Mouse (Mus musculus) megakaryocyte, embryonic 14.5 days (primary cell): ENCODE measurements around the gene Evi5l. TPM values are rescaled to one million over a fixed set of nuclear protein-coding genes. Genes with fewer than 3 reads are reported as not detected.
A peak's percentile ranks its signal among the peaks of the same experiment; 100 is the strongest.
"Not testable (repeated sequence)": the region's sequence is repeated elsewhere in the genome, so short reads cannot be mapped to it uniquely, and the experiment has no call there.

Source experiments
- H3K27me3 ChIP-seq: replicated peaks from 2 replicates; pipeline ENCODE3; 2012; ENCODE audit warnings: inconsistent platforms
- H3K36me3 ChIP-seq: replicated peaks from 2 replicates; pipeline ENCODE3; 2012; ENCODE audit warnings: low read length, inconsistent platforms, mixed read lengths
- H3K4me1 ChIP-seq: 2 replicates; pipeline ENCODE4 v1.6.1; 2012; ENCODE audit warnings: inconsistent platforms
- H3K4me3 ChIP-seq: replicated peaks from 2 replicates; pipeline ENCODE3; 2012; ENCODE audit warnings: moderate library complexity, mild to moderate bottlenecking, inconsistent platforms
- H3K9me3 ChIP-seq: 2 replicates; pipeline ENCODE4 v1.6.1; 2012; ENCODE audit warnings: inconsistent platforms
- FLI1 ChIP-seq: IDR thresholded peaks from 2 replicates; pipeline ENCODE4 v1.6.1; 2012; ENCODE audit warnings: low read length, inconsistent platforms, mixed read lengths
- GATA1 ChIP-seq: IDR thresholded peaks from 3 replicates; pipeline ENCODE4 v1.6.1; 2012; ENCODE audit warnings: mixed read lengths, low read length, inconsistent platforms, borderline replicate concordance
- polyA plus RNA-seq: library from polyadenylated mRNA; stranded (reverse); fragments of >175 nt; gene quantifications from 2 replicates; pipeline ENCODE4 v1.2.3, GENCODE M21; 2012; ENCODE audit warnings: low replicate concordance; ENCODE audit not compliant: insufficient read depth

Gene Evi5l
- polyA plus RNA-seq, 1 experiment: 12.6 TPM

- H3K9me3 ChIP-seq: no peaks in the 10 kb centered on the region
- peak overlapping the region; percentile 96 for H3K4me3 ChIP-seq
- no peaks in the 10 kb centered on the region for H3K27me3 ChIP-seq
- TF ChIP-seq FLI1 (no peak), GATA1 (no peak)
- H3K36me3 ChIP-seq: peaks cover 48% of the 10 kb centered on the region
- H3K4me1 ChIP-seq: peaks cover 49% of the 10 kb centered on the region
These were observed 87.6 kb downstream of the Evi5l start for GRCm38 (mm10) chr8:4254001-4254400.

GRCm38 (mm10) chr8:4255471-4255870 is 89.1 kb downstream of the Evi5l start:
- Histone ChIP-seq H3K4me1 (peaks cover 59% of the 10 kb centered on the region), H3K36me3 (peaks cover 46% of the 10 kb centered on the region)
- not testable (repeated sequence) for H3K9me3 ChIP-seq, H3K4me3 ChIP-seq, H3K27me3 ChIP-seq

- TF ChIP-seq GATA1 (no peak), FLI1 (no peak)
- H3K36me3 ChIP-seq: peaks cover 60% of the 10 kb centered on the region
- no peaks in the 10 kb centered on the region for H3K27me3 ChIP-seq
- H3K9me3 ChIP-seq: no peaks in the 10 kb centered on the region
- peaks cover 49% of the 10 kb centered on the region for H3K4me1 ChIP-seq
- H3K4me3 ChIP-seq: no peak overlapping the region
These were observed 90.5 kb downstream of the Evi5l start for GRCm38 (mm10) chr8:4256911-4257310.

- Histone ChIP-seq H3K36me3 (peaks cover 64% of the 10 kb centered on the region), H3K4me3 (no peak overlapping the region), H3K4me1 (peaks cover 46% of the 10 kb centered on the region), H3K27me3 (no peaks in the 10 kb centered on the region), H3K9me3 (no peaks in the 10 kb centered on the region)
- no peak for TF ChIP-seq GATA1
- TF ChIP-seq FLI1: no peak
These were observed 91.0 kb downstream of the Evi5l start for GRCm38 (mm10) chr8:4257350-4257749.

- no peak for TF ChIP-seq FLI1
- no peak for TF ChIP-seq GATA1
- Histone ChIP-seq H3K27me3 (no peaks in the 10 kb centered on the region), H3K9me3 (no peaks in the 10 kb centered on the region), H3K4me3 (peak overlapping the region; percentile 94), H3K4me1 (peaks cover 49% of the 10 kb centered on the region), H3K36me3 (peaks cover 73% of the 10 kb centered on the region)
These were observed 91.9 kb downstream of the Evi5l start for GRCm38 (mm10) chr8:4258233-4258632.

GRCm38 (mm10) chr8:4258678-4259077 is 92.3 kb downstream of the Evi5l start:
- no peaks in the 10 kb centered on the region for H3K9me3 ChIP-seq
- TF ChIP-seq FLI1 (no peak), GATA1 (no peak)
- no peaks in the 10 kb centered on the region for H3K27me3 ChIP-seq
- H3K4me3 ChIP-seq: peak overlapping the region; percentile 94
- H3K4me1 ChIP-seq: peaks cover 49% of the 10 kb centered on the region
- H3K36me3 ChIP-seq: peaks cover 77% of the 10 kb centered on the region

- Histone ChIP-seq H3K4me3 (peak within 1 kb of the TSS; percentile 94), H3K27me3 (no peaks in the 10 kb centered on the region), H3K4me1 (peaks cover 47% of the 10 kb centered on the region), H3K9me3 (no peaks in the 10 kb centered on the region), H3K36me3 (peaks cover 81% of the 10 kb centered on the region)
- TF ChIP-seq FLI1 (no peak), GATA1 (no peak)
These were observed 92.9 kb downstream of the Evi5l start, which contains the start of gene Ctxn1 for GRCm38 (mm10) chr8:4259125-4259804. Gene Ctxn1, minus strand, starts transcription at chr8:4259274.

- TF ChIP-seq GATA1 (no peak), FLI1 (no peak)
- no peaks in the 10 kb centered on the region for H3K9me3 ChIP-seq
- no peaks in the 10 kb centered on the region for H3K27me3 ChIP-seq
- H3K36me3 ChIP-seq: peaks cover 81% of the 10 kb centered on the region
- peaks cover 46% of the 10 kb centered on the region for H3K4me1 ChIP-seq
- H3K4me3 ChIP-seq: no peak overlapping the region
These were observed 93.4 kb downstream of the Evi5l start for GRCm38 (mm10) chr8:4259805-4260170.

Other genes with a start within 250 kb of the Evi5l start
- not detected in 2 replicates for gene Cd209b, start 239.7 kb upstream of the Evi5l start, polyA plus RNA-seq
- gene Cd209c, start 211.8 kb upstream of the Evi5l start, polyA plus RNA-seq: not detected in 2 replicates
- not detected in 2 replicates for gene Cd209f, start 60.7 kb upstream of the Evi5l start, polyA plus RNA-seq
- not detected in 2 replicates for gene Cd209g, start 32.5 kb upstream of the Evi5l start, polyA plus RNA-seq
- 0.22 TPM in 1 of 2 replicates, not detected in the other for gene Prr36, start 50.9 kb downstream of the Evi5l start, polyA plus RNA-seq
- not detected in 2 replicates for gene Lrrc8e, start 60.3 kb downstream of the Evi5l start, polyA plus RNA-seq
- 92.1 and 123 TPM in 2 replicates for gene Map2k7, start 72.2 kb downstream of the Evi5l start, polyA plus RNA-seq
- gene Gm49320, start 72.3 kb downstream of the Evi5l start, polyA plus RNA-seq: 12.4 TPM in 1 of 2 replicates, not detected in the other
- gene Tgfbr3l, start 81.6 kb downstream of the Evi5l start, polyA plus RNA-seq: 35.3 and 93.0 TPM in 2 replicates
- 62.0 and 69.9 TPM in 2 replicates for gene Snapc2, start 86.5 kb downstream of the Evi5l start, polyA plus RNA-seq
- gene Ctxn1, start 92.7 kb downstream of the Evi5l start, polyA plus RNA-seq: 4.9 and 6.9 TPM in 2 replicates
- 14.2 and 43.5 TPM in 2 replicates for gene Timm44, start 109.3 kb downstream of the Evi5l start, polyA plus RNA-seq
- gene Ccl25, start 158.6 kb downstream of the Evi5l start, polyA plus RNA-seq: 3.3 TPM in 1 of 2 replicates, not detected in the other
- 25.6 and 41.2 TPM in 2 replicates for gene Elavl1, start 158.8 kb downstream of the Evi5l start, polyA plus RNA-seq